Mouse (Mus musculus): ENCODE data around the gene Dppa3. TPM values are rescaled to one million over a fixed set of nuclear protein-coding genes. Genes with fewer than 3 reads are reported as not detected.

Dppa3 gene
- total RNA-seq, 2 experiments from 2014 or later, result not detected

GRCm38 (mm10) chr6:122663596-122664206, 37.5 kb downstream of the Dppa3 start:
- ATAC-seq (ENCODE audit: poor library complexity, severe bottlenecking), result no peak

- ATAC-seq (ENCODE audit: poor library complexity, severe bottlenecking), result no peak
These were observed 39.7 kb downstream of the Dppa3 start for GRCm38 (mm10) chr6:122665866-122666265.

- no peak for ATAC-seq (ENCODE audit: poor library complexity, severe bottlenecking)
These were observed 41.5 kb downstream of the Dppa3 start for GRCm38 (mm10) chr6:122667715-122668114.

GRCm38 (mm10) chr6:122668823-122669222, 42.6 kb downstream of the Dppa3 start:
- ATAC-seq (ENCODE audit: poor library complexity, severe bottlenecking), result no peak

GRCm38 (mm10) chr6:122669406-122670200, 43.4 kb downstream of the Dppa3 start:
- ATAC-seq (ENCODE audit: poor library complexity, severe bottlenecking), result peak; percentile 99

- no peak for ATAC-seq (ENCODE audit: poor library complexity, severe bottlenecking)
These were observed 44.0 kb downstream of the Dppa3 start for GRCm38 (mm10) chr6:122670201-122670551.

GRCm38 (mm10) chr6:122670841-122671240, 44.6 kb downstream of the Dppa3 start:
- ATAC-seq (ENCODE audit: poor library complexity, severe bottlenecking), result no peak

GRCm38 (mm10) chr6:122672746-122673145, 46.5 kb downstream of the Dppa3 start:
- no peak for ATAC-seq (ENCODE audit: poor library complexity, severe bottlenecking)

Other genes starting within 250 kb of the Dppa3 start
- gene Rimklb, start 127.6 kb upstream of the Dppa3 start, total RNA-seq (2015), result not detected in 2 replicates
- not detected in 2 replicates for gene Rimklb, start 127.6 kb upstream of the Dppa3 start, total RNA-seq (2017)
- gene Mfap5, start 120.6 kb upstream of the Dppa3 start, total RNA-seq (2015), result not detected in 2 replicates
- gene Mfap5, start 120.6 kb upstream of the Dppa3 start, total RNA-seq (2017), result not detected in 2 replicates
- gene Aicda, start 72.6 kb upstream of the Dppa3 start, total RNA-seq (2015), result 0.07 TPM in 1 of 2 replicates, not detected in the other
- not detected in 2 replicates for gene Aicda, start 72.6 kb upstream of the Dppa3 start, total RNA-seq (2017)
- 112 and 151 TPM in 2 replicates for gene Apobec1, start 24.0 kb upstream of the Dppa3 start, total RNA-seq (2015)
- gene Apobec1, start 24.0 kb upstream of the Dppa3 start, total RNA-seq (2017), result 78.0 and 87.4 TPM in 2 replicates
- 0.62 and 1.7 TPM in 2 replicates for gene Gdf3, start 16.3 kb upstream of the Dppa3 start, total RNA-seq (2015)
- 0.40 TPM in 1 of 2 replicates, not detected in the other for gene Gdf3, start 16.3 kb upstream of the Dppa3 start, total RNA-seq (2017)
- gene Nanog, start 81.1 kb downstream of the Dppa3 start, total RNA-seq (2015), result not detected in 2 replicates
- not detected in 2 replicates for gene Nanog, start 81.1 kb downstream of the Dppa3 start, total RNA-seq (2017)
- gene Slc2a3, start 175.2 kb downstream of the Dppa3 start, total RNA-seq (2015), result 44.5 and 48.4 TPM in 2 replicates
- gene Slc2a3, start 175.2 kb downstream of the Dppa3 start, total RNA-seq (2017), result 51.4 and 63.5 TPM in 2 replicates
- 35.6 and 43.1 TPM in 2 replicates for gene Foxj2, start 193.5 kb downstream of the Dppa3 start, total RNA-seq (2015)
- gene Foxj2, start 193.5 kb downstream of the Dppa3 start, total RNA-seq (2017), result 10.2 and 16.1 TPM in 2 replicates
- 4.4 and 5.3 TPM in 2 replicates for gene C3ar1, start 229.8 kb downstream of the Dppa3 start, total RNA-seq (2015)
- gene C3ar1, start 229.8 kb downstream of the Dppa3 start, total RNA-seq (2017), result 4.7 and 5.0 TPM in 2 replicates
- 33.0 and 34.4 TPM in 2 replicates for gene Necap1, start 248.1 kb downstream of the Dppa3 start, total RNA-seq (2015)
- gene Necap1, start 248.1 kb downstream of the Dppa3 start, total RNA-seq (2017), result 24.9 and 25.9 TPM in 2 replicates